Mouse (Mus musculus): ENCODE measurements around the gene Gm11397.
"Not testable (repeated sequence)": the region's sequence is repeated elsewhere in the genome, so short reads cannot be mapped to it uniquely, and the experiment has no call there.

Gm11397 gene

DNA sequence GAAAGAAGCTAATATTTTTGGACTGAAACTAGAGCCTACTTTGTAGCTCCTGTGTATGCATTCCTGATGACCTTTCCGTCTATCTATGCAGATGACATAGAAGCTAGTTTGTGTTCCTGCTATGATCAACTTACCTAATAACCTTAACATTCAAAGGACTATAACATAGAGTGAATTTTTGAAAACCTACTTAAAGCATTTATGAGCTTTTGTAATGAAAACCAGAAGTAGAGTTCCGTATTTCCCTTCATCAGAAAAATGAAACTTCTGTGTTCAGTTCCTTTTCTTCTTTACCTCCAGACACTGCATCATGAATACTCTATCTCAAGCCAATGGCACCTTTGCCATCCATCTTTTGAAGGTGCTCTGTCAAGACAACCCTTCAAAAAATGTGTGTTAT is at the start of gene Gm11397:
Gm11397 (plus strand) TSS at position 301 of the 400 bp plus-strand sequence.
- DNase-seq (ENCODE audit: low read depth, low spot score): not testable (repeated sequence)

DNA sequence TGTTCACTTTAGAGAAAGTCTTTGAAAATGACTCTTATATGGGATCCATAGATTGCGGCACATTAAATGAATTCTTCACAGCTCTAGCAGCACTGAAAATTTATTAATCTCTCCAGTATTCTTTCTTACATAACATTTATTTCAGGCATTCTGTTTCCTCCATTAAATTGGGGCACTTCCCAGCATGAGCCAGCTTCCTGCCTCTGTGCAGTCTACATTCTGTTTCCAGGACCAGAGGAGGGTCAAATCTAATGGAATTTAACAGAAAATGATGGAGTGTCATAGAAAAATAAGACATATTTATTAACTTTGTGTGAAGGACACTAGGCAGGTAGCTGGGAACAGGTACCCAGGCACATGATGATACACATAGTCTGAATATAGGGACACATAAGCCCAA is 38.9 kb upstream of the Gm11397 start:
- not testable (repeated sequence) for DNase-seq (ENCODE audit: low read depth, low spot score)

DNA sequence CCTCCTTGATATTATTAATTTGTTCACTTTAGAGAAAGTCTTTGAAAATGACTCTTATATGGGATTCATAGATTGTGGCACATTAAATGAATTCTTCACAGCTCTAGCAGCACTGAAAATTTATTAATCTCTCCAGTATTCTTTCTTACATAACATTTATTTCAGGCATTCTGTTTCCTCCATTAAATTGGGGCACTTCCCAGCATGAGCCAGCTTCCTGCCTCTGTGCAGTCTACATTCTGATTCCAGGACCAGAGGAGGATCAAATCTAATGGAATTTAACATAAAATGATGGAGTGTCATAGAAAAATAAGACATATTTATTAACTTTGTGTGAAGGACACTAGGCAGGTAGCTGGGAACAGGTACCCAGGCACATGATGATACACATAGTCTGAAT is 37.2 kb downstream of the Gm11397 start:
- not testable (repeated sequence) for DNase-seq (ENCODE audit: low read depth, low spot score)
